Mouse (Mus musculus) ES-Bruce4 (cell line): ENCODE measurements around the gene Ralgps1. TPM values are rescaled to one million over a fixed set of nuclear protein-coding genes. Genes with fewer than 3 reads are reported as not detected.

ENCODE experiments used
- H3K27ac ChIP-seq: 2 replicates; pipeline ENCODE4 v1.5.1; 2012; ENCODE audit warnings: low read length, inconsistent platforms; ENCODE audit not compliant: insufficient read depth
- H3K27me3 ChIP-seq: 2 replicates; pipeline ENCODE4 v1.6.1; 2012; ENCODE audit warnings: mild to moderate bottlenecking, low read length, inconsistent platforms; ENCODE audit not compliant: control insufficient read depth, poor library complexity, insufficient read depth, severe bottlenecking
- H3K36me3 ChIP-seq: 2 replicates; pipeline ENCODE4 v1.6.1; 2012; ENCODE audit warnings: inconsistent platforms, mild to moderate bottlenecking, low read length, moderate library complexity; ENCODE audit not compliant: control insufficient read depth, poor library complexity, insufficient read depth, severe bottlenecking
- H3K4me1 ChIP-seq: one replicate; pipeline ENCODE4 v1.8.1; 2011; ENCODE audit warnings: low read length; ENCODE audit not compliant: control insufficient read depth, insufficient read depth
- H3K4me3 ChIP-seq: 2 replicates; pipeline ENCODE4 v1.5.1; 2011; ENCODE audit warnings: low read depth, mild to moderate bottlenecking, low read length
- H3K9ac ChIP-seq: 2 replicates; pipeline ENCODE4 v1.6.1; 2012; ENCODE audit warnings: low read depth, mild to moderate bottlenecking, inconsistent platforms; ENCODE audit not compliant: poor library complexity, severe bottlenecking
- H3K9me3 ChIP-seq: replicated peaks from 2 replicates; pipeline ENCODE4 v1.6.1; 2012; ENCODE audit warnings: mild to moderate bottlenecking, low read length, inconsistent platforms; ENCODE audit not compliant: control insufficient read depth, poor library complexity, insufficient read depth, severe bottlenecking
- CTCF ChIP-seq: IDR thresholded peaks from one replicate; pipeline ENCODE4 v1.8.1; 2011; ENCODE audit warnings: low read depth, low read length
- EP300 ChIP-seq: IDR thresholded peaks from 2 replicates; pipeline ENCODE4 v1.6.1; 2011; ENCODE audit warnings: low read depth, low read length; ENCODE audit not compliant: insufficient read depth
- POLR2A ChIP-seq: IDR thresholded peaks from one replicate; pipeline ENCODE4 v1.8.1; 2011; ENCODE audit warnings: low read length; ENCODE audit not compliant: insufficient read depth
- polyA plus RNA-seq: library from polyadenylated mRNA; stranded (reverse); fragments of >200 nt; gene quantifications from 2 replicates; pipeline ENCODE4 v1.2.4, GENCODE M21; 2011; ENCODE audit warnings: low read depth; ENCODE audit not compliant: missing spikeins, insufficient read depth, insufficient read length

Gene Ralgps1
- polyA plus RNA-seq, 1 experiment, result 17.0 TPM

DNA sequence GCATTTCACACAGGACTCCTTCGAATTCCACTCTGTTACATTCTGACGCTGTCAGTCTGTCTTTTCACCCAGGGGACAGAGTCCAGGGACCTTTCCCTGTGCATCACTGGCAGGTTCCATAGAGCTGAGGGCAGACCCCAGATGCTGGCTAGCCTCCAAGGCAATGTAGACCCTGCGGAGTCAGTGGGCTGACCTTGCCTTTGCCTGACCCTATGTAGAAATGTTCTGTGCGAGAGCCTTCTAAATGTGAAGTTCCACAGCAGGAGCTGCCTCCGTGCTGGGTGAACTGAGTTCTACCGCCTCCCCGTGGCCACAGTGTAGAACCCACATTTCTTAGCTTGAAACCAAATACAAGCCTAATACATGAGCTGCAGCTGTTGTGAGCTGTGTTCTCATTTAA, 30.9 kb upstream of the Ralgps1 start:
- H3K9me3 ChIP-seq, result no peaks in the 10 kb centered on the region
- TF ChIP-seq POLR2A (no peak), EP300 (no peak), CTCF (peak; percentile 88)
- H3K27me3 ChIP-seq, result no peaks in the 10 kb centered on the region
- H3K27ac ChIP-seq, result no peak overlapping the region
- H3K36me3 ChIP-seq, result no peaks in the 10 kb centered on the region
- H3K9ac ChIP-seq, result no peak overlapping the region
- no peaks in the 10 kb centered on the region for H3K4me1 ChIP-seq
- no peak overlapping the region for H3K4me3 ChIP-seq

DNA sequence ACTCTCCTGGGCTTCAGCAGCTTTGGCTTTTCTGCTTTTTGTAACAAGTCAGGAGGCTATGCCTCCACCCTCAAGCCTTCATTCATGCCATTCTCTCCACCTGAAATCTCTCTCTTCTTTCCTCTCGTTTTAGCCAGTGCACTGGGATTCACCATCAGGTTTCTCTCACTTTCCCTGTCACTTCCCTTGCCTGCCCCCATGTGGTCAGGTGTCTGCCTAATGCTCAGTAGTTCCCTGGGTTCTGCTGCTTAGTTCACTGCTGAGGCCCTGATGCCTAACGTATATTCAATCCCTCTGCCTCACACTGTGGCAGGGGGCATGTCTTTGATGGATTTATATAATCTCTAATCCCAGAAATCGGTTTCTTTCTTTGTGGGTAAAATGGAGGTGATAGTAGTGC, 29.9 kb upstream of the Ralgps1 start:
- Histone ChIP-seq H3K9ac (no peak overlapping the region), H3K36me3 (no peaks in the 10 kb centered on the region), H3K4me3 (no peak overlapping the region), H3K4me1 (no peaks in the 10 kb centered on the region), H3K9me3 (no peaks in the 10 kb centered on the region), H3K27ac (no peak overlapping the region), H3K27me3 (no peaks in the 10 kb centered on the region)
- TF ChIP-seq CTCF, result peak; percentile 63
- no peak for TF ChIP-seq EP300

DNA sequence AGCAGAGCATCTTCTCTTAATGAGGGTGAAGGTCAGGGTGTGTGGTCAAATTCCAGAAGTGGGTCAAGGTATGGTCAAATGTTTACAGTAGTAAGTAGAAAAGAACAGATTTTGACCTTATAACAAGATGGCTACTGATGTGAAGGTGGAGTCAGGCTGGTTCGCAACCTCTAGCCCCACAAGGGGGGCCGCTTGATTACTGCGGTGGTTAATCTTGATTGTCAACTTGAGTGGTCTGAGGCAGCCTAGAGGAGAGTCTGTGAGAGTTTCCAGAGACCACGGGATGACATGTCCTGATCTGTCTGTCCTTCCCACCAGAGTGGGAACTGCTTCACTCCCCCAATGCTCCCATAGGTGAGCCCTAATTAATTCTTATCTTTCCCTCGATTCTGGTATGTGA, 29.3 kb upstream of the Ralgps1 start:
- Histone ChIP-seq H3K36me3 (no peaks in the 10 kb centered on the region), H3K27ac (no peak overlapping the region), H3K9ac (no peak overlapping the region), H3K27me3 (no peaks in the 10 kb centered on the region), H3K4me1 (no peaks in the 10 kb centered on the region), H3K4me3 (no peak overlapping the region), H3K9me3 (no peaks in the 10 kb centered on the region)
- no peak for TF ChIP-seq POLR2A
- no peak for TF ChIP-seq CTCF
- TF ChIP-seq EP300, result no peak

DNA sequence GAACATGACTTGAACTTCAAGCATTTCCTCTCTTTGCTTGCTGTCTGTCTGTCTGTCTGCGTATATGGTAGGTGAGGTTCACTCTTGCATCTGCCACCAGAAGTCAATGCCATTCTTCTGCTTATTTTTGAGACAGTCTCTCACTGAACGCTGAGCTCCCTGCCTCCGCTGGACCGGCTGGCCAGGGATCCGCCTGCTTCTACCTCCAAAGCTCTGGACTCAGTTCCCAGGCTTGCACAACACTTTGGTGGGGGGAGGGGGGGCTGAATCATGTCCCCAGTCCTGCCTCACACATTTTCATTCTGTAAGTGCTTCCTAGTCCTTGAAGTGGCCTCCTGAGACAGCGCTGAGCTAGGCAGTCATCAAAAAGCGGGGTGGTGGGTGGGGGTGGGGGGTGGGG, 27.8 kb upstream of the Ralgps1 start:
- no peaks in the 10 kb centered on the region for H3K27me3 ChIP-seq
- H3K4me1 ChIP-seq, result no peaks in the 10 kb centered on the region
- H3K27ac ChIP-seq, result no peak overlapping the region
- H3K4me3 ChIP-seq, result no peak overlapping the region
- no peak for TF ChIP-seq EP300
- TF ChIP-seq CTCF, result no peak
- no peak for TF ChIP-seq POLR2A
- no peaks in the 10 kb centered on the region for H3K9me3 ChIP-seq
- H3K36me3 ChIP-seq, result no peaks in the 10 kb centered on the region
- H3K9ac ChIP-seq, result no peak overlapping the region

DNA sequence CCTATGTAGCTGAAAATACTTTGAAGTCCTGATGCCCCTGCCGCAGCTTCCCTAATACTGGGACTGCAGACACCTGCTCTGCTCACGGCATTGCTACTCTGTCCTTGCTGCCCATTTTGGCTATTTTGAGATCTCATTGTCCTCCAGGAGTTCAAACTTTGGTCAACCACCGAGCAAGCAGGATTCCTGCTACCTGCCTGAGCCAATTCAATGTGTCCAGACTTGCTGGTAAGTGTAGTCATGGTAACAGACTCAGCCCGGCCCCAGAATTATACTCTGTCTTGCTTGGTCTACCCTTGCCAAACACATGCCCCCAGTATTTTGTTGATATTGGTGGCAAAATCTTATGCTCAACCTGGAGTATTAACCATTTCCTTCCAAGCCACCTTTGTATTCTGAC, 25.8 kb upstream of the Ralgps1 start:
- H3K27ac ChIP-seq, result no peak overlapping the region
- H3K4me1 ChIP-seq, result peaks cover 1% of the 10 kb centered on the region
- H3K4me3 ChIP-seq, result no peak overlapping the region
- H3K27me3 ChIP-seq, result no peaks in the 10 kb centered on the region
- H3K9ac ChIP-seq, result no peak overlapping the region
- no peaks in the 10 kb centered on the region for H3K9me3 ChIP-seq
- H3K36me3 ChIP-seq, result no peaks in the 10 kb centered on the region
- TF ChIP-seq EP300, result no peak
- TF ChIP-seq CTCF, result no peak
- no peak for TF ChIP-seq POLR2A

DNA sequence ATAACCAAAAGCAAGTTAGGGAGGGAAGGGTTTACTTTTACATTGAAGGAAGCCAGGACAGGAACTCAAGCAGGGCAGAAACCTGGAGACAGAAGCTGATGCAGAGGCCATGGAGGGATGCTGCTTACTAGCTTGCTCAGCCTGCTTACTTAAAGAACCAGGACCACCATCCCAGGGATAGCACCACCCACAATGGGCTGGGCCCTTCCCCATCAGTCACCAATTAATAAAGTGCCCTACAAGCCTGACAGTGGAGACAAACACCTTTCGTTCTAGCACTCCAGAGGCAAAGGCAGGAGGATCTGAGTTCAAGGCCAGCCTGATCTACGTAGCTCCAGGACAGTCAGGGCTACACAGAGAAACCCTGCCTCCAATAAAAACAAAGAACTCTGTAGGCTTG, 23.8 kb upstream of the Ralgps1 start:
- Histone ChIP-seq H3K9me3 (no peaks in the 10 kb centered on the region), H3K9ac (no peak overlapping the region), H3K4me1 (peaks cover 1% of the 10 kb centered on the region), H3K27me3 (no peaks in the 10 kb centered on the region), H3K4me3 (no peak overlapping the region), H3K36me3 (no peaks in the 10 kb centered on the region), H3K27ac (no peak overlapping the region)
- TF ChIP-seq EP300 (no peak), CTCF (no peak), POLR2A (no peak)
